Mouse (Mus musculus): ENCODE data around the gene Flt1.

DNA sequence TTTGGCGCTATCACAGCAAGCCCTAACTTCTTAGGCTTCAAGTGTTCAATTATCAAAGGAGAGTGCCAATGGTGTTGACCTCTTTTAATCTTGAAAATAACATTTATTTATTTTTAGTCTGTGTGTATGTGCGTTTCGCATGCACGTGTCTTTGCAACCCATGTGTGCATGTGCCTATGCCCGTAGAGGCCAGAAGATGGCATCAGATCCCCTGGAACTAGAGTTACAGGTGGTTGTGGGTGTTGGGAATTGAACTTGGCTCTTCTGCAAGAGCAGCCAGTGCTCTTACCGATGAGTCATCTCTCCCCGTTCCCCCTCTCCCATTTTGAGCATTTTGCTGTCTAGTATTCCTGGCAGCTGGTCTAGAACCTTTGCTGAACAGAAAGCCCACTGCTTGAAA lies 70.0 kb downstream of the Flt1 start:
- no peak for TF ChIP-seq POLR2A (IDR thresholded peaks at IDR 0.05; ENCODE audit: low read depth, low read length)
- TF ChIP-seq CTCF (IDR thresholded peaks at IDR 0.05; ENCODE audit: extremely low read depth, insufficient read length, insufficient replicate concordance, low read depth, low read length): no peak
